Comparison of ENCODE assay signal across 30 mouse cellular contexts in the genomic region with DNA sequence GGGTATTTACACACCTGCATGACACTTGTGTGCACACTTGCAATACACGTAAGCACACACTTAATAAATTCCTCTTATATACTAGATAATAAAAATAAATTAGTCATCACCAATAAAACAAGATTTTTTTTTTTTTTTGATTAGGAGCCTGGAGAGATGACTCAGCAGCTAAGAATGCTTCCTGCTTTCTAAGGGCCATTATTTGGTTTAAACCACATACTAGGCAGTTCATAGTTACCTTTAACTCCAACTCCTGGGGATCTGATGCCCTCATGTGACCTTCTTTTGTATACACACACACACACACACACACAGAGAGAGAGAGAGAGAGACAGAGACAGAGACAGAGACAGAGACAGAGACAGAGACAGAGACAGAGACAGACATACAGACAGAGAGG.
DNase-seq lines count a peak whose midpoint lies in the region; ATAC-seq and TF ChIP-seq lines count a peak whose summit lies in the region.
"Had no signal": no experiment of that assay in that cellular context is flagged by ENCODE, and none has a peak within 500 bp of the region (broad histone marks: within the 10 kb centered on the region; RNA-seq: fewer than 3 reads in every experiment).

No protein-coding gene starts in this region.

- no peak for DNase-seq in limb, embryonic 10.5 days (ENCODE audit: low spot score)
- peak; percentile 4 for DNase-seq in 3134 (ENCODE audit: extremely low read depth, insufficient read length, low spot score)
- peak; percentile 68 for DNase-seq in NIH3T3 (ENCODE audit: low read depth)
- DNase-seq in limb, embryonic 14.5 days (ENCODE audit: low spot score), result peak; percentile 21
- no peak for DNase-seq in yolk sac, embryonic 10.5 days (ENCODE audit: low spot score)
- DNase-seq: adrenal gland, postnatal 14 days; B cell, adult 2 months; cerebellum, adult 11 months; cerebellum, adult 9-10 months; cerebellum, postnatal 36 days; embryo, embryonic 11 days; gastrocnemius, postnatal 36 days; heart, adult 18-20 months; heart, postnatal 4 days; kidney, postnatal 36 days; layer of hippocampus, postnatal 36 days; left cerebral cortex, postnatal 4 days; right cerebral cortex, postnatal 25 days; thymus, adult 18-20 months; thymus, postnatal 36 days had no signal

- no peak overlapping the region for H3K4me3 ChIP-seq in limb, embryonic 13.5 days
- no peak overlapping the region for H3K4me3 ChIP-seq in limb, embryonic 10.5 days
- no peak overlapping the region for H3K4me3 ChIP-seq in limb, embryonic 14.5 days (replicated peaks; ENCODE audit: low read length)
- H3K4me3 ChIP-seq in kidney, embryonic 16.5 days (ENCODE audit: low read length), result no peak overlapping the region
- H3K4me3 ChIP-seq: embryonic facial prominence, embryonic 12.5 days; forebrain, embryonic 10.5 days; forebrain, embryonic 15.5 days; heart, embryonic 12.5 days; liver, embryonic 15.5 days; stomach, embryonic 15.5 days had no signal

- no peaks in the 10 kb centered on the region for H3K4me1 ChIP-seq in limb, embryonic 13.5 days
- H3K4me1 ChIP-seq in limb, embryonic 10.5 days, result no peaks in the 10 kb centered on the region
- no peaks in the 10 kb centered on the region for H3K4me1 ChIP-seq in limb, embryonic 14.5 days (ENCODE audit: control insufficient read depth, insufficient read depth, low read length)
- no peaks in the 10 kb centered on the region for H3K4me1 ChIP-seq in kidney, embryonic 16.5 days (ENCODE audit: insufficient read depth, low read length)
- H3K4me1 ChIP-seq: embryonic facial prominence, embryonic 12.5 days; forebrain, embryonic 10.5 days; forebrain, embryonic 15.5 days; heart, embryonic 12.5 days; liver, embryonic 15.5 days; stomach, embryonic 15.5 days had no signal

- TF ChIP-seq POLR2A in limb, embryonic 14.5 days (IDR thresholded peaks at IDR 0.05; ENCODE audit: borderline replicate concordance, extremely low read depth, insufficient read depth, insufficient read length), result no peak

- 40% methylated on average over 1 of the region's 1 CpGs for WGBS in limb, embryonic 13.5 days
- 91% methylated on average over 1 of the region's 1 CpGs for WGBS in limb, embryonic 10.5 days
- WGBS in limb, embryonic 14.5 days, result 36% methylated on average over 1 of the region's 1 CpGs
- 79% methylated on average over 1 of the region's 1 CpGs for WGBS in kidney, embryonic 16.5 days

- H3K4me2 ChIP-seq in limb, embryonic 13.5 days (replicated peaks), result no peak overlapping the region
- no peak overlapping the region for H3K4me2 ChIP-seq in limb, embryonic 14.5 days (replicated peaks; ENCODE audit: low read depth, low read length, severe bottlenecking)
- H3K4me2 ChIP-seq in kidney, embryonic 16.5 days (replicated peaks; ENCODE audit: low read depth, low read length), result no peak overlapping the region
- H3K4me2 ChIP-seq: embryonic facial prominence, embryonic 12.5 days; forebrain, embryonic 15.5 days; heart, embryonic 12.5 days; hindbrain, embryonic 14.5 days; liver, embryonic 15.5 days; stomach, embryonic 15.5 days had no signal

- ATAC-seq in limb, embryonic 13.5 days (ENCODE audit: low FRiP score, low read depth), result peak; percentile 82
- ATAC-seq in limb, embryonic 14.5 days (ENCODE audit: low FRiP score, low read depth), result no peak
- no peak for ATAC-seq in kidney, embryonic 16.5 days (ENCODE audit: low FRiP score, low TSS enrichment)
- ATAC-seq: forebrain, embryonic 15.5 days; intestine, postnatal 0 days had no signal

- no peaks in the 10 kb centered on the region for H3K9me3 ChIP-seq in limb, embryonic 13.5 days
- H3K9me3 ChIP-seq in limb, embryonic 10.5 days (replicated peaks), result no peaks in the 10 kb centered on the region
- H3K9me3 ChIP-seq in limb, embryonic 14.5 days (ENCODE audit: control insufficient read depth, low read length), result no peaks in the 10 kb centered on the region
- H3K9me3 ChIP-seq in kidney, embryonic 16.5 days (ENCODE audit: low read length), result no peaks in the 10 kb centered on the region
- H3K9me3 ChIP-seq: embryonic facial prominence, embryonic 12.5 days; forebrain, embryonic 10.5 days; forebrain, embryonic 15.5 days; heart, embryonic 12.5 days; liver, embryonic 15.5 days; stomach, embryonic 15.5 days had no signal

- no peak overlapping the region for H3K27ac ChIP-seq in limb, embryonic 13.5 days
- H3K27ac ChIP-seq in limb, embryonic 10.5 days, result no peak overlapping the region
- H3K27ac ChIP-seq in limb, embryonic 14.5 days (replicated peaks; ENCODE audit: low read depth, low read length), result no peak overlapping the region
- H3K27ac ChIP-seq in kidney, embryonic 16.5 days (ENCODE audit: low read length), result no peak overlapping the region
- H3K27ac ChIP-seq: embryonic facial prominence, embryonic 12.5 days; forebrain, embryonic 10.5 days; forebrain, embryonic 15.5 days; hindbrain, embryonic 14.5 days; liver, embryonic 15.5 days; stomach, embryonic 15.5 days had no signal

- no peak overlapping the region for H3K9ac ChIP-seq in limb, embryonic 13.5 days
- no peak overlapping the region for H3K9ac ChIP-seq in limb, embryonic 14.5 days (ENCODE audit: low read depth, low read length, severe bottlenecking)
- H3K9ac ChIP-seq in kidney, embryonic 16.5 days (replicated peaks; ENCODE audit: low read length), result no peak overlapping the region
- H3K9ac ChIP-seq: embryonic facial prominence, embryonic 12.5 days; forebrain, embryonic 15.5 days; heart, embryonic 12.5 days; hindbrain, embryonic 14.5 days; liver, embryonic 15.5 days; stomach, embryonic 15.5 days had no signal

- no peaks in the 10 kb centered on the region for H3K27me3 ChIP-seq in limb, embryonic 13.5 days
- no peaks in the 10 kb centered on the region for H3K27me3 ChIP-seq in limb, embryonic 10.5 days (ENCODE audit: low read depth, poor library complexity, severe bottlenecking)
- no peaks in the 10 kb centered on the region for H3K27me3 ChIP-seq in limb, embryonic 14.5 days (ENCODE audit: control insufficient read depth, insufficient read depth, low read length)
- H3K27me3 ChIP-seq in kidney, embryonic 16.5 days (ENCODE audit: insufficient read depth, low read length), result no peaks in the 10 kb centered on the region
- H3K27me3 ChIP-seq: embryonic facial prominence, embryonic 12.5 days; forebrain, embryonic 15.5 days; heart, embryonic 12.5 days; liver, embryonic 15.5 days; stomach, embryonic 15.5 days had no signal

- H3K36me3 ChIP-seq in limb, embryonic 13.5 days, result no peaks in the 10 kb centered on the region
- H3K36me3 ChIP-seq in limb, embryonic 10.5 days, result no peaks in the 10 kb centered on the region
- H3K36me3 ChIP-seq in limb, embryonic 14.5 days (ENCODE audit: control insufficient read depth, insufficient read depth, low read length), result no peaks in the 10 kb centered on the region
- no peaks in the 10 kb centered on the region for H3K36me3 ChIP-seq in kidney, embryonic 16.5 days (ENCODE audit: insufficient read depth, low read length)
- H3K36me3 ChIP-seq: embryonic facial prominence, embryonic 12.5 days; forebrain, embryonic 10.5 days; forebrain, embryonic 15.5 days; heart, embryonic 12.5 days; liver, embryonic 15.5 days; stomach, embryonic 15.5 days had no signal

Comparison
In these comparisons a context has a peak if more than half of its experiments do, and no peak if none do; other contexts are left out.
1. DNase-seq: peak in 3134 (single experiment), NIH3T3 (single experiment) and limb, embryonic 14.5 days (single experiment); none in limb, embryonic 10.5 days (single experiment) and yolk sac, embryonic 10.5 days (single experiment).